Mouse (Mus musculus) brain, embryonic 14.5 days (tissue): ENCODE data around the gene Cct5. TPM values are rescaled to one million over a fixed set of nuclear protein-coding genes. Genes with fewer than 3 reads are reported as not detected.

Experiments used
- DNase-seq: peaks from one replicate; pipeline ENCODE4 v3.0.0-alpha.2; 2011; ENCODE audit warnings: low read depth
- CTCF ChIP-seq: fragments of 200-500 bp; IDR thresholded peaks from 2 replicates; pipeline ENCODE4 v1.5.1; 2012; ENCODE audit warnings: inconsistent platforms, mild to moderate bottlenecking, moderate library complexity, borderline replicate concordance; ENCODE audit not compliant: insufficient read depth, insufficient read length; ENCODE audit errors: extremely low read depth
- POLR2A ChIP-seq: fragments of 200-500 bp; IDR thresholded peaks from 2 replicates; pipeline ENCODE4 v1.6.1; 2012; ENCODE audit warnings: mild to moderate bottlenecking, inconsistent platforms, borderline replicate concordance; ENCODE audit not compliant: poor library complexity, insufficient read depth, insufficient read length, severe bottlenecking; ENCODE audit errors: extremely low read depth
- polyA plus RNA-seq: library from polyadenylated mRNA; depleted of rRNA; stranded (reverse); fragments of >200 nt; gene quantifications from 2 replicates; pipeline ENCODE4 v1.2.3, GENCODE M21; 2012; rRNA removed

Cct5 gene
- polyA plus RNA-seq, 1 experiment: 372 TPM

- TF ChIP-seq CTCF (no peak), POLR2A (no peak)
- no peak for DNase-seq
Measured at GRCm38 (mm10) chr15:31561390-31561789, 40.2 kb downstream of the Cct5 start.

GRCm38 (mm10) chr15:31554855-31555254, 46.7 kb downstream of the Cct5 start:
- TF ChIP-seq CTCF (no peak), POLR2A (no peak)
- DNase-seq: no peak

GRCm38 (mm10) chr15:31550381-31550780, 51.2 kb downstream of the Cct5 start:
- no peak for DNase-seq
- TF ChIP-seq POLR2A: no peak
- TF ChIP-seq CTCF: no peak

- TF ChIP-seq CTCF (no peak), POLR2A (no peak)
- DNase-seq: no peak
Measured at GRCm38 (mm10) chr15:31547421-31547820, 54.2 kb downstream of the Cct5 start.

GRCm38 (mm10) chr15:31546291-31546690, 55.3 kb downstream of the Cct5 start:
- TF ChIP-seq POLR2A: no peak
- no peak for TF ChIP-seq CTCF
- DNase-seq: no peak

- TF ChIP-seq CTCF (no peak), POLR2A (no peak)
- no peak for DNase-seq
Measured at GRCm38 (mm10) chr15:31545058-31545457, 56.5 kb downstream of the Cct5 start.

- no peak for DNase-seq
- TF ChIP-seq CTCF: no peak
- TF ChIP-seq POLR2A: no peak
Measured at GRCm38 (mm10) chr15:31543246-31543645, 58.4 kb downstream of the Cct5 start.

- peak; percentile 47 for DNase-seq
Measured at GRCm38 (mm10) chr15:31542013-31542958, 59.3 kb downstream of the Cct5 start.

More at GRCm38 (mm10) chr15:31542013-31542958, 59.3 kb downstream of the Cct5 start:
- no peak for TF ChIP-seq POLR2A
- TF ChIP-seq CTCF: no peak

Other genes starting within 250 kb of the Cct5 start
- 0.42 and 0.66 TPM in 2 replicates for gene Ankrd33b, start 234.1 kb downstream of the Cct5 start, polyA plus RNA-seq
- 1.2 and 1.5 TPM in 2 replicates for gene Ropn1l, start 148.1 kb downstream of the Cct5 start, polyA plus RNA-seq
- gene March6, start 70.8 kb downstream of the Cct5 start, polyA plus RNA-seq: 72.7 and 109 TPM in 2 replicates
- gene Cmbl, start 36.4 kb downstream of the Cct5 start, polyA plus RNA-seq: 5.3 and 7.4 TPM in 2 replicates
- 13.4 and 14.9 TPM in 2 replicates for gene Fam173b, start within 50 bp of the Cct5 start, polyA plus RNA-seq